Mouse (Mus musculus): Measurements from ENCODE around the gene Hoxc10. TPM values are rescaled to one million over a fixed set of nuclear protein-coding genes. Genes with fewer than 3 reads are reported as not detected.

The Hoxc10 gene
- not detected in 2 replicates for polyA plus RNA-seq (2015; fragmentation: Nextera tagmentation; extraction: Ambion mirVana)

DNA sequence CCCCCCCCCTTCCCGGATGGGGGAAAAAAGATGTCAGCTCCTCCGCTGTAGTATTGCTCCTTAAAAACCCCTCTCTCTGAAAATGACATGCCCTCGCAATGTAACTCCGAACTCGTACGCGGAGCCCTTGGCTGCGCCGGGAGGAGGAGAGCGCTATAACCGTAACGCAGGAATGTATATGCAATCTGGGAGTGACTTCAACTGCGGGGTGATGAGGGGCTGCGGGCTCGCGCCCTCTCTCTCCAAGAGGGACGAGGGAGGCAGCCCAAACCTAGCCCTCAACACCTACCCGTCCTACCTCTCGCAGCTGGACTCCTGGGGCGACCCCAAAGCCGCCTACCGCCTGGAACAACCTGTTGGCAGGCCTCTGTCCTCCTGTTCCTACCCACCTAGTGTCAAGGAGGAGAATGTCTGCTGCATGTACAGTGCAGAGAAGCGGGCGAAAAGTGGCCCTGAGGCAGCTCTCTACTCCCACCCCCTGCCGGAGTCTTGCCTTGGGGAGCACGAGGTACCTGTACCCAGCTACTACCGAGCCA lies at the start of gene Hoxc10:
Gene Hoxc10 (plus strand): TSS at position 21 of the 536 bp plus-strand sequence.
- DNase-seq (ENCODE audit: low spot score), result no peak

DNA sequence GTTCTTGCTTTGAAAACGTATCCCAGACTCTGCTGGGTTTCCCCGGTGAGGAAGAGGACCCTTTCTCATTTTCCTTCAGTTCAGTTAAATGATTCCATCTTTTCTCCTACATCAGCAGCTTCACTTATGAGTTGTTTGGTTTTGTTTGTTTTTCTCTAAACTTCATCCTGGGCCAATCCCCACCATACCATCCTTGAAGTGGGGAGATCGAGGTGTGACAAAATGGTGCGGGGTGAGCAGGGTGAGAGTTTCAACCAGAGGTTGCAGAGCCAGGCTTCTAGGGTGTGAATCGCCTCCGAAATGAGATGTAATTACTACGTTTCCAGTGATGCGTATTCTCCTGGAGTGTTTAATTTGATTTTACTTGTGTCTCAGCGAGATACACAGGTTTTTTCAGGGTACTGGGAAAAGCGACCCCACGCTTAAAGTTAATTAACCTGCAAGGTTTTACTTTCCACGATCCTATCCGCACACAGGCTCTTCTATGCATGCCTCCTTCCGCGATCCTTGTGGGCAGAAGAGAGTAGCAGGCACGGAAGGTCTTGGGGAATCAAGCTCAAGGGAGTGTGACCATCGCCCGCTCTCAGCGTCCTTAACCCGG lies 48.5 kb upstream of the Hoxc10 start:
- DNase-seq (ENCODE audit: low spot score), result no peak

DNA sequence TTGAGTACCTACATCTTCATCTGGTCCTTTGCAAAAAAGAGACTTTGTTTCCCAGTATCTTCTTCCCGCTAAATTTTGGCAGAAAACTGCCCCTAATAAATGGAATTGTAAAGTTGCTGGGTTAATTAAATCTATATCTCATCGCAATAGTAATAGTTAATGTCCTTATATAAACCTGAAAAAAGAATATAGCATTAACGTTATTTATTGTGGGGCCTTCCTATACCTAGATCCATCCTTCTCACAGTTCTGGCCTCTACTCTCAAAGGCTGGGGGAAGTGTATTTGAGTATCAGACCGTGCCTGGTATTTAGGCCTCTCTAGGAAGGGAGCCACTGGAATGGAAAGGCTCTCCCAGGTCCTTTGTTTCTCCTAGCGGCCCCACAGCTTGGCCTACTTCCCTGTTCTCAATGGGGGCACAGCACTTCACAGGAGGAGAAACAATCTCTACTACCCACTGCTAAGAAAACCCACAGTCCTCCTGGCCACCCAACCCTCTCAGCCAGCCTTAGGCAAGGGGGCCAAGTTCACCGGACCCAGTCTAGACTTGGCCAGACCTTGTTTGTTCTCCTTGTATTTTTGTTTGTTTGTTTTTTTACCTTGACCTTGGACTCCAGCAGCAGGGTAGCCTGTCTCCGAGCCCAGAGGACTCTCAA lies 47.9 kb upstream of the Hoxc10 start:
- DNase-seq (ENCODE audit: low spot score), result no peak

DNA sequence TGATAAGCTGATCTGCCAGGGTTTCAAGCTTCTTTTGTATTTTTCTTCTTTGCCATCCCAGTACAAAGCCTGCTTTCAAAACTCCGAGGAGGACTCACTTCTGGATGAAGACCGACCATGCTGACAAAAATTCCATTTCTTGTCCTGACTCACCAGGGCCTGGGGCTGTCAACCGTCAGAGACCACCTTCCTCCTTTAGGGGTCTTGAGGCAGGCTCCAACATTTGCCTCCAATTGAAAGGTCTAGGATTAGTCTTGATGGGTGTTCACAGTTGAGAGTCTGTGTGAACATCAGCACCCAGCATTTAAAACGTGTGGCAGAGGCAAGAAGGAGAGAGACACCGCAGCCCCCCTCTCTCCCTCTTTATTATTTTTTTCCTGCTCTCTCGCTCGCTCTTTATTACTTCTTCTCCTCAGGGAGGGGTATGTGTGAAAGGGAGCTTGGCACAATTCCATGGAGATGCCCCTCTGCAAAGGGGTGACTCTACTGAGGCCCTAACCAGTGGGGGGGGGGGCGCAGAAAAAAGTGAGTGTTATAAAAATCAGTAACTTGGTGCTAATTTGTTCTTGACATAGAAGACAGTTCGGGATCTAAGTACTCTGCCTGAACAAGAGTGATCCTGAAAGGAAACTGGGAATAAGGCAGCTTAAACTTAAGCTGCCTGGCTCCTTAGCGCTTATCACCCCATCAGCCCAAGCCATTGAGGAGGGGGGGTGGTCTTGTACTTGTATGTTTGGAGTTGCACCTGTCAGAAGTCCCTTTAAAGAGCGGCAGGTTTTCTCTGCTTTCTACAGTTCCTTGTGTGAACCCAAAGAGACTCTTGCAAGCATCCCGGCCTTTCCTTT lies 47.0 kb upstream of the Hoxc10 start:
- no peak for DNase-seq (ENCODE audit: low spot score)

DNA sequence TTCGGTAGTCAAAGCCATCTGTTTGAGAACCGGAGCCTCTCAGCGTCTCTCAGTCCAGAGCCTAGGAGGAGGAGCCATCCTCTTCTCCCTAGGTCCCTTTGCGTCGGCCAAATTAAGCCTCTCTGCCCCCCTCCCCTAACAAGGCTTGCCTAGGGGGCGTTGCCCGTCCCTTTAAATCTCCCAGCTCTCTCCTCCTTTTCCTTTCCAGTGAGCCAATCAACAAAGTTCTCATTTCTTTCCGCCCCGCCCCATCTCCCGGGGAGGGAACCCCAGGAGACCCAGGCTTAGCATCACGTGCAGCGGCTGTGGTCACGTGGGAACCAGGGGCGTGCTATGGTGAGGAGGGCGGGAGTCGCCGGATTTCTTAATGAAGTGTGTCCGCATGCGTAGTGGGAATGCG lies 46.0 kb upstream of the Hoxc10 start:
- no peak for DNase-seq (ENCODE audit: low spot score)

DNA sequence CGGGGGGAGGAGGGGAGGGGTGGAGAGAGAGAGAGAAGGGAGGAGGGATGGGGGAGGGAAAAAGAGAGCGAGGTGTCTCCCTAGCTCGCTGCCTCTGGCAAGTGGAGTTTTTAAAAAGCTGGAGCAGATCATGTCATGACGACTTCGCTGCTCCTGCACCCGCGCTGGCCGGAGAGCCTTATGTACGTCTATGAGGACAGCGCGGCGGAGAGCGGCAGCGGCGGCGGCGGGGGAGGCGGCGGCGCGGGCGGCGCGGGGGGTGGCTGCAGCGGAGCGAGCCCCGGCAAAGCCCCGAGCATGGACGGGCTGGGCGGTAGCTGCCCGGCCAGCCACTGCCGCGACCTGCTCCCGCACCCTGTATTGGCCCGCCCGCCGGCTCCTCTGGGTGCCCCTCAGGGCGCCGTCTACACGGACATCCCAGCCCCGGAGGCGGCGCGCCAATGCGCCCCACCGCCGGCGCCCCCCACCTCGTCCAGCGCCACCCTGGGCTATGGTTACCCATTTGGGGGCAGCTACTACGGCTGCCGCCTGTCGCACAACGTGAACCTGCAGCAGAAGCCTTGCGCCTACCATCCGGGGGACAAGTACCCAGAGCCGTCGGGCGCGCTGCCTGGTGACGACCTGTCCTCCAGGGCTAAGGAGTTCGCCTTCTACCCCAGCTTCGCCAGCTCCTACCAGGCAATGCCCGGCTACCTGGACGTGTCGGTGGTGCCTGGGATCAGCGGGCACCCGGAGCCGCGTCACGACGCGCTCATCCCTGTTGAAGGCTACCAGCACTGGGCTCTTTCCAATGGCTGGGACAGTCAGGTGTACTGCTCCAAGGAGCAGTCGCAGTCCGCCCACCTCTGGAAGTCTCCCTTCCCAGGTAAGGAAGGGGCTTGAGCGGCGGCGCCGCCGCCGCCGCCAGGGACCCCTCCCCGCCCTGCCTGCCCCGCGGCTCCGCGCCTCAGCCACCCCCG lies 45.3 kb upstream of the Hoxc10 start, which contains the start of gene Hoxc13:
Gene Hoxc13 (plus strand): TSS at position 51 of the 959 bp plus-strand sequence.
- DNase-seq (ENCODE audit: low spot score), result no peak

DNA sequence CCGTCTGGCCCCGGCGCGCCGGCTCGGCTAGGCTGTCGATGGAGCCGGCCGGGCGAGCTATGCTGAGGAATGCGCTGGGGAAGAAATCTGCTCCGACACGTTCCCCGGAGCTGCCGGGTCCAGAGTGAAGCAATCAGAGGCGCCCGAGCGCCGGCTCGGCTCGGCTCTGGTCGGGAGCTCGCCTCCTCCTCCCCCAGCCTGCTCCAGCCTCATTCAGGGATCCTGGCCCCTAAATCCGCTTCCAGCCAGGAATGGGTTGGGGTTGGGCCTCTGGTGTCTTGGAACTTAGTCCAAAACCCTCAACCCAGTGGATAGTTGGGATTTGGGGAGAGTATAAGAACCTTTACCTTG lies 44.6 kb upstream of the Hoxc10 start:
- DNase-seq (ENCODE audit: low spot score), result no peak

DNA sequence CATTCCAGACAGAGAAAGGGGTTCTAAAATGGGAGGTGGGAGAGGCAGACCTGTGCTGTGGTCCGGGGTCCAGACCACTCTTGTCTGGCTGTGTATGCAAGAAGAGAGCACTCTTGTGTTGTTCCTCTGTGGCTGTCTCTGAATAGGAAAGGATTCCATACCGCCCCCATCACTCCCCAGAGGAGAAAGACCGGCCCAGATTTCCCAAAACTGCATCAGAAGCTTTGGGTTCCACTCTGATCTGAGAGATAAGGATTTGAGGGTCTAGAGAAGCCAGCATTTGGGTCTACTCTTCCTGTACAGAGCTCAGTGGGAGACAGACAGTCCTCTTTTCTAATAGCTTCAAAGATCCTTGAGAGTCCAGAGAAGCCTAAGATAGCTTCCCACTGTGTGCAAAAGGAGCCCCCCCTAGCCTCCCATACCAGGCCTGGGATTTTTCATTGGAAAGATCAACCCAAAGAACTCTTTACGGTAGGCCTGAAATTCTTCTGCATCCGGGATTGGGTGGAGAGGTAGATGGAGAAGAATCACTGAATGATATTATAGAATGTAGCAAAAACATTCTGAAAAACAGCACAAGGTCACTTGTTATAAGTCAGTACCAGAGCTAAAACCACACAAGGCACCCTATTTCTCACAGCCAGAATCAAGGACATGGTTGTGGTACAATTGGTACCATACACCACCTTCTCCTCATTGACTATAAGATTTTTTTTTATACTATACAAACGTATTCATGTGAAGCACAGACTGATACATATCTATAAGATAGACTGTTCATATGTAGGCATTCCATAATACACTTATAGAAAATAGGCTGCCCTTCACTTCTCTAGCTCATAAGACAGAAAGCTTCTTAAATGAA lies 43.7 kb upstream of the Hoxc10 start:
- no peak for DNase-seq (ENCODE audit: low spot score)

DNA sequence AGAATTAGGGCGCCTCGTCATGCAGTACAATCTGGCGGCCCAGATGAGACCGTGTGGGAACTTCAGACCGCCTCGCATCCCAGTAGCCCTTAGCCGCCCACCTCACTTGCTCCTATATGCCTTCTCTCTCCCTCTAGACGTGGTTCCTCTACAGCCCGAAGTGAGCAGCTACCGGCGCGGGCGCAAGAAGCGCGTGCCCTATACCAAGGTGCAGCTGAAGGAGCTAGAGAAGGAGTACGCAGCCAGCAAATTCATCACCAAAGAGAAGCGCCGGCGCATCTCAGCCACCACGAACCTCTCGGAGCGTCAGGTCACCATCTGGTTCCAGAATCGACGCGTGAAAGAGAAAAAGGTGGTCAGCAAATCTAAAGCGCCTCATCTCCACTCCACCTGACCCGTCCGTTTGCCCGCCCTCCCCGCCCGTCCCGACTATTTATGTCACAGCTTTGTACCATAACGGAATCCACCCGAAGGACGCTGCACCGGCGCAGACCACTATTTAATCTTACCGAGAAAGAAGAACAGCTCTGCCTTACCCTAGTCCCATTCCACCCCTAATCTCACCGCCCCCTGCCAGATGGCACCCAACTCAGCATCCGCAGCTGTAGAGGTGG lies 39.5 kb upstream of the Hoxc10 start:
- no peak for DNase-seq (ENCODE audit: low spot score)

DNA sequence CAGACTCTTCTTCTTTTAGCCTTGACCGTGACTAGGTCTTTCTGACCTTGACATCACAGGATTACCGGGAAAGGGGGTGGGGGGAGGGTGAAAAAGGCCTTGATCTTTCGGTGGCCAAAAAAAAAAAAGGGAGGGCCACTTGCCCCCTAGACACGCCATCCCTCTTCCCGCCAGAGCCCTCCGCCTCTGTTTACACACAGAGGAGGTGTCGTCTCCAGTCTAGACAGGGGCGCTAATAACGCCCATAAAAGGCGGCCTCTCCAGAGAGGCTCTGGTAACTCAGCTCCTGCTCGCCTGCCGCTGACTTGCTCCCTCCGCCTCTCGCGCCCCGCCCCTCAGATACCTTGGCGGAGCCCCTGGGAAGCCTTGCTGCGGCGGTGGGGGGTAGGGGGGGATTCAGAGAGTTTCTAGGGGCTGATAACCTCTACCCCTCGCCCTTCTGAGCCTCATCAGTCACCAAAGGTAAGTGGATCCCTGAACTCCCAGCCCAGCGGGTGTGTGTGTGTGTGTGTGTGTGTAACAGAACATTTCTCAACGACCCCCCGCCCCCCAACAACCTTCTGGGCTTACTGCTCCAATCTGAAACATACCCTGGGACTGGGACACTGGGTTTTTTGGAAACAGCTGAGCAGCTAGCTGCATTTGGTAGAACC lies 34.8 kb upstream of the Hoxc10 start:
- DNase-seq (ENCODE audit: low spot score), result no peak

DNA sequence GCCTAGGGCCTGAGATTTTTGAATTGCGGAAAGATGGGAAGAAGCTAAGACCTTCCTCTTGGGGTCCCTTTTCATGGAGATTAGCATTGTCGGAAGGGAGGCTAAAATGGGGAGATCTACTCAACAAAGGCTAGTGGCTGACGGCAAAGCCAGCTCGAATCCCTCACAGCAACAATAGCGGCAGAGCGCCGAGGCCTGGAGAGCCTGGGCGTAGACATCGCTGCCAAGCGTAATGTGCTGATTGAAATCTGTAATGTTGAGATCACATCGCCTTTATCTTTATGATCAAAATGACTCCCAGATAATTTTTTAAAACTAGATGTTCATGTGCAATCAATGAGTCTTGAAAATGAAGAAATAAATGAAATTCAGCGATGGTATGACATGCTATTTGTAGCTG lies 32.2 kb upstream of the Hoxc10 start:
- no peak for DNase-seq (ENCODE audit: low spot score)

DNA sequence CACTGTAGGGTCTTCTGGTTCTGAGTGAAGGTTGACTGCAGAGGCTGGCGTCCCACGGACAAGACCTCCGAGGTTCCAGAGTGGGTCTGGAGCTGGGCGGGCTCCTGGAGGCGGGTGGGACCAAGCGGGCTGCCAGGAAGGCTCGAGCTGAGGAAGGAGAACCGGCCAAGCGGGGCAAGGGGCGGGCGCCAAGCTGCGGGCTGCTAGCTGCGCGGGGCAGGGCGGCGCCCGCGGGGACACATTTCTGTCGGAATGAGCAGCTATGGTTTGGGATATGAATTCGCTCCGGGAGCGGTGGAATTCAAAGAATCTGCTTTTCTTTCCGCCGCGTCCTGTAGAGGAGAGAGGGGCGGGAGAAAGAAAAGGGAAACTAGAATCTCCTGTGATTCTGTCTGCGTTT lies 31.7 kb upstream of the Hoxc10 start:
- no peak for DNase-seq (ENCODE audit: low spot score)

DNA sequence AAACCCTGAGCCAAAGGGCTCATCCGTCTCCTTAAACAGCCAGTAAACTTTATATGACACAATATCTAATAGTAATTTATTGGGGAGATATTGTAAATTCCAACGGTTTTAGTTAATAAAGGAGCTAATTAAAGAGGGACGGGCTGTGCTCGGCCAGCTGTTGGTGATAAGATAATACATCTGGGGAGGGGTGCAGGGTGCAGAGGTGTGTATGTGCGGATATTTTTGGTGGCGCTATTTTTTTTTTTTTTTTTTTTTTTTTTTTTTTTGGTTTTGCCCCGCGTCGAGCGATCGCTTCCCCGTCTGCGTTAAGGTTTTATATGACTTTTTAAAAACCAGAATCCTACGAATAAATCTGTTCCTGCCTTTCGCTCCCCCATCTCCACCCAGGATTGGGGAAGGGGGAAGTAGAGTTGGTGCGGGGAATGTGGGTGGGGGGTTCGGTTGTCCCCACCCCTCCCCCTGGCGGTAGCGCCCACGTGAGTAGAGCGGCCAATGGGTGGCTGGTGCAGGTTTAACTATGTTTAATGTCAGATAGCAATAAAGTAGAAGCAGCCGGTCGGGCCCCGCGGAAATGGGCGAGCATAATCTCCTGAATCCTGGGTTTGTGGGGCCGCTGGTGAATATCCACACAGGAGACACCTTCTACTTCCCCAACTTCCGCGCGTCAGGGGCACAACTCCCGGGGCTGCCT lies 30.2 kb upstream of the Hoxc10 start, which contains the start of gene Hoxc12:
Gene Hoxc12 (plus strand): TSS at position 479 of the 694 bp plus-strand sequence.
- DNase-seq (ENCODE audit: low spot score), result no peak

DNA sequence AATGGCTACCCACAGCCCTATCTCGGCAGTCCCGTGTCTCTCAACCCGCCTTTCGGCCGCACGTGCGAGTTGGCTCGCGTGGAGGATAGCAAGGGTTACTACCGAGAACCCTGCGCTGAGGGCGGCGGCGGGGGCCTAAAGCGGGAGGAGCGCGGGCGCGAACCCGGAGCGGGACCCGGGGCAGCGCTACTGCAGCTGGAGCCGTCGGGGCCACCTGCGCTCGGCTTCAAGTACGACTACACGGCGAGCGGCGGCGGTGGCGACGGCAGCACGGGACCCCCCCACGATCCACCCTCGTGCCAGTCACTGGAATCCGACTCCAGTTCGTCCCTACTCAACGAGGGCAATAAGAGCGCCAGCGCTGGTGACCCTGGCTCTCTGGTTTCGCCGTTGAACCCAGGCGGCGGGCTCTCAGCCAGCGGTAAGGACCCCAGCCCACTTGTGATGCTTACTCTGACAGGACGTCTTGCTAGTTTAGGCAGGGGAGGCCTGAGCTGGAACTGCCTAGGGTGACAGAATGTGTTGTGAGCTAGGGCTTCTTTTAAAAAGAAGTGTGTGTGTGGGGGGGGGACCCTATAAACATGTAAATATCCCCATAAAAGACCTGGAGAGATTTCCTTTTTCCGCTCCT lies 29.4 kb upstream of the Hoxc10 start:
- no peak for DNase-seq (ENCODE audit: low spot score)

DNA sequence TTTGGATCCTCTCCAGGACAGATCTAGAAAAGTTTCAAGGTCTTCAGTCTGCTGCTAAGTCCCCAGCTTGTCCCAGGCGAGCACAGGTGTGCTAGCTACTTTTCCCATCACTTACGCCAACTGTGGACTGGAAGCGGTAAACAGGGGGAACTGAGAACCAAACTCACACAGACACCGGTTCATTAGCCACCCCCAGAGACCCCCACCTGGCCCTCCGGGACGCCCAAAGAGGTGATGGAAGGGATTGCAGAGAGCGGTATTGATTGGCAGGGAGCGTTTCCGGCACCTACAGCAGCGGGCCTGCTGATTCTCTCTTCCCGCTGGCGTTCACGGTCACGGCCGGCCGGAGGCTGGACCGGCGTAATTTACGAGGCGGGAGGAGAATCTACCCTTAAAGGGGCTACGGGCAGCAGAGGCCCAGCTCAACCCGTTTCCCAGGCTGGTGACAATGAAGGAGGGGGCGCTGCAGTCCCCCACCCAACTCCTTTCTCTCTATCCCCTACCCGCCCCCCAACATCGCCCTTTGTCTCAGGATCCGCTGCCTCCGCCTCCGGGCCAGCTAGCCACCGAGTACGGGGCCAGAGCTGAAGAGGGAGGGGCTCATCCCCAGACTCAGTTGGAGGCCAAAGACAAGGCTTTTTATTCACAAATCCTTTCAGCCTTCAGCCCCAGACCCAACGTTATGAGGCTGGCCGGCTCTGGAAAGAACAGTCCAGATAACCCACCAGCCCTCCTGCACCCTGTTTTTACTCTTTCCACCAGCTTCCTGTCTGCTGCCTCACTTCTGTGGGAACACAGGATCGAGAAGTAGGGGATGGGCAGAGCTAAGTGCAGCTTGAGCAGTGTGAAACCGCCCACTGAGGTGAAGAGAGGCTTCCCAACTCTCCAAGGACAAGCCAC lies 27.1 kb upstream of the Hoxc10 start:
- no peak for DNase-seq (ENCODE audit: low spot score)

DNA sequence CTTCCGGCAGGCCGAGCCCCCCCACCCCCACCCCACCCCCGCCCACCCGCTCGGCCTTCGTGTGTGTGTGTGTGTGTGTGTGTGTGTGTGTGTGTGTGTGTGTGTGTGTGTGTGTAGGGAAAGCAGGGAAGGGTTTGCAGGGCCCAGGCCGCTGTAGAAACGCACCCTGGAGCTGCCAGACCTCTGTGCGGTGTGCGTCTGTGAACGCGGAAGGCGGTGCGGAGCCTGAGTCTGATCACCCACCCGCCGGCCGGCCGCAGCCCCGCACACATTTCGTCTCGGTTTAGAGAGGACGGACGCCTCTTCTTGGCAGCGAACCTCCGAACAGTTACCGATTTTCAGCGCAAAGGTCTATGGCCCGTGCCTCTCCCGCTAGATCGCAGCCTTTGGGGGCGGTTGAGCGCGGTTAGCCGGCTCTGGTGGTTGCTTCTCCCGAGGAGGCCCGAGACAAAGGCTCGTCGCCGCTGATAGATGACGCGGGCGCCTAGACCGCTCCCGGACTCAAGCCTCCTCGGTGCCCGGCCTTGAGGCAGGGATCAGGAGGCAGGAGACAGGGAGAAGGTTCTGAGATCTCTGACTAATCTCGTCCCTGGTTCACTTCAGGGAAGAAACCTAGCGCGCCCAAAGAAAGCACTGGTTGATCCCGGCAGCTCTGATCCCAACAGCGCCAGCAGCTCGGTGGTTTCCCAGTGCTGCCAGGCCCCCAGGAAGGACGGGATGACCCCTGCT lies 23.7 kb upstream of the Hoxc10 start:
- no peak for DNase-seq (ENCODE audit: low spot score)
